17 mouse cellular contexts compared by ENCODE assay signal in the genomic region with DNA sequence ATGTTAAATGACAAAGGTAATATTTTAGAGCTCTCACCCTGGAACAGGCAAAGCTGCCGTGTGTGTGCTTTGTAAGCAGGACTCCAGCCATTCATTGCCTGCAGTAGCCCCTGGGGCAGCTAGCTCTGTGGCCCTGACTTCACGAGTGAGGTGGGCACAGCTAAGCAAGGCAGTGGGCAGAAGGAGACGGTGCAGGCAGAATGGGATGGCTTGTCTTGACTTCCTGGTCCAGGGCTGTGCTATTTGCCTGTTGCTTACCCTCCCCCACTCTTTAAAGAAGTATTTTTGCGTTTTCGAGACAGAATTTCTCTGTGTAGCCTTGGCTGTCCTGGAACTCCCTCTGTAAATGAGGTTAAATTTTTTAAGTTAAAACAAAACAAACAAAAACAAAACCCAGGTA. TPM values are rescaled to one million over a fixed set of nuclear protein-coding genes. Genes with fewer than 3 reads are reported as not detected.
DNase-seq lines count a peak whose midpoint lies in the region; ATAC-seq and TF ChIP-seq lines count a peak whose summit lies in the region.
"Had no signal": no experiment of that assay in that cellular context is flagged by ENCODE, and none has a peak within 500 bp of the region (broad histone marks: within the 10 kb centered on the region; RNA-seq: fewer than 3 reads in every experiment).

No protein-coding gene starts in this region.

- no peak for TF ChIP-seq CTCF in cerebellum, adult 2 months (IDR thresholded peaks at IDR 0.05; ENCODE audit: borderline replicate concordance, insufficient read depth, low read depth, low read length)
- no peak for TF ChIP-seq CTCF in left cerebral cortex, adult 2 months (IDR thresholded peaks at IDR 0.05)

- H3K27ac ChIP-seq in cerebellum, adult 2 months (ENCODE audit: insufficient read depth, low read length): peak overlapping the region; percentile 29; the same call in 1 of the 2 replicates
- H3K27ac ChIP-seq in left cerebral cortex, adult 2 months: no peak overlapping the region
- H3K27ac ChIP-seq in brown adipose tissue, adult 24 weeks (replicated peaks; ENCODE audit: low read depth, low read length): peak overlapping the region; percentile 76; the same call in 1 of the 2 replicates
- H3K27ac ChIP-seq in macrophage: peak overlapping the region; percentile 93
- H3K27ac ChIP-seq in midbrain, embryonic 15.5 days: no peak overlapping the region
- H3K27ac ChIP-seq: forebrain, embryonic 13.5 days had no signal

- no peak overlapping the region for H3K9ac ChIP-seq in midbrain, embryonic 15.5 days
- H3K9ac ChIP-seq: forebrain, embryonic 13.5 days had no signal

- H3K4me1 ChIP-seq in cerebellum, adult 2 months (ENCODE audit: control insufficient read depth, insufficient read depth, low read length): peaks cover 51% of the 10 kb centered on the region
- no peaks in the 10 kb centered on the region for H3K4me1 ChIP-seq in brown adipose tissue, adult 24 weeks (ENCODE audit: control insufficient read depth, insufficient read depth, insufficient read length, low read length)
- H3K4me1 ChIP-seq in midbrain, embryonic 15.5 days: no peaks in the 10 kb centered on the region

- no peaks in the 10 kb centered on the region for H3K36me3 ChIP-seq in macrophage (ENCODE audit: inconsistent target)
- H3K36me3 ChIP-seq in midbrain, embryonic 15.5 days (replicated peaks): no peaks in the 10 kb centered on the region

- no peak for DNase-seq in cerebellum, adult 2 months
- DNase-seq in cerebellum, postnatal 25 days: no peak
- DNase-seq in left cerebral cortex, adult 2 months (ENCODE audit: extremely low spot score in 1 of 2, low spot score in 2 of 2): no peak
- no peak for DNase-seq in left cerebral cortex, postnatal 36 days (ENCODE audit: low spot score in 2 of 2)
- DNase-seq in right cerebral cortex, postnatal 14 days: no peak
- DNase-seq: adrenal gland, adult 2 months; embryo, embryonic 11 days; gastrocnemius, postnatal 14 days; heart, postnatal 4 days; left cerebral cortex, postnatal 4 days; spleen, adult 18-20 months; thymus, adult 2 months had no signal

- 39% methylated on average over 5 of the region's 5 CpGs for WGBS in cerebellum, adult 2 months
- 1% methylated on average over 5 of the region's 5 CpGs for WGBS in macrophage (ENCODE audit: missing documents)
- 66% methylated on average over 5 of the region's 5 CpGs for WGBS in midbrain, embryonic 15.5 days

- H3K4me3 ChIP-seq in cerebellum, adult 2 months (replicated peaks; ENCODE audit: insufficient read depth, low read depth, low read length): no peak overlapping the region
- H3K4me3 ChIP-seq in left cerebral cortex, adult 2 months: peak overlapping the region; percentile 15; the same call in 1 of the 2 replicates
- H3K4me3 ChIP-seq in brown adipose tissue, adult 24 weeks (ENCODE audit: insufficient read depth, low read depth, low read length): peak overlapping the region; percentile 39
- peak overlapping the region; percentile 59 for H3K4me3 ChIP-seq in macrophage (ENCODE audit: inconsistent target)
- H3K4me3 ChIP-seq in midbrain, embryonic 15.5 days: no peak overlapping the region
- H3K4me3 ChIP-seq: forebrain, embryonic 13.5 days had no signal

- H3K27me3 ChIP-seq in cerebellum, adult 2 months (ENCODE audit: control insufficient read depth, insufficient read depth, low read length): no peaks in the 10 kb centered on the region
- H3K27me3 ChIP-seq in midbrain, embryonic 15.5 days (replicated peaks): no peaks in the 10 kb centered on the region
- H3K27me3 ChIP-seq: forebrain, embryonic 13.5 days; Patski had no signal

- no peak for TF ChIP-seq POLR2A in cerebellum, adult 2 months (IDR thresholded peaks at IDR 0.05; ENCODE audit: borderline replicate concordance, insufficient read depth, low read length)

- intact Hi-C loops in left cerebral cortex, adult 2 months (cut with DNase I): no loop called here
- intact Hi-C loops in left cerebral cortex, postnatal 36 days (cut with DNase I): loop anchor here (5.0 kb wide), 1 partner anchor 49 kb away; the partner anchor contains the start of gene Specc1

- no peaks in the 10 kb centered on the region for H3K9me3 ChIP-seq in midbrain, embryonic 15.5 days
- H3K9me3 ChIP-seq: forebrain, embryonic 13.5 days had no signal

- peaks cover 61% of the 10 kb centered on the region for H3K79me2 ChIP-seq in macrophage (ENCODE audit: inconsistent target)

- no peak for ATAC-seq in midbrain, embryonic 15.5 days (replicated peaks)
- ATAC-seq: forebrain, embryonic 13.5 days; Patski had no signal

- no peak overlapping the region for H3K4me2 ChIP-seq in midbrain, embryonic 15.5 days
- H3K4me2 ChIP-seq: forebrain, embryonic 13.5 days had no signal

RNA-seq across cellular contexts. Expression of gene Specc1, which starts 50.1 kb away (rescaled TPM):
- 79.7 and 80.4 TPM in 2 replicates for polyA plus RNA-seq in cerebellum, adult 2 months (2012; rRNA removed)
- 10 to 100 TPM; 69.6 to 74.4 TPM for total RNA-seq in left cerebral cortex, adult 2 months (2021)
- 10 to 100 TPM; 61.0 to 83.6 TPM for total RNA-seq in left cerebral cortex, postnatal 36 days (2021)
- 0.58 and 2.5 TPM in 2 replicates for polyA plus RNA-seq in brown adipose tissue, adult 24 weeks (2012; ENCODE audit: insufficient read depth, insufficient read length, missing spikeins)
- 100 to 1,000 TPM; 108 to 489 (median 223) TPM for total RNA-seq in macrophage (2018; cell fraction: chromatin; rRNA removed)
- total RNA-seq in macrophage (2018; cell fraction: cytosol; rRNA removed): 10 to 100 TPM; 40.0 to 93.7 (median 56.5) TPM
- 100 to 1,000 TPM in 16 of 26 experiments, 10 to 100 TPM in 10; 62.2 to 262 (median 130) TPM for total RNA-seq in macrophage (2018; cell fraction: nucleus; rRNA removed)
- polyA plus RNA-seq in macrophage (2018): 39.2 to 116 TPM (median 77.7 TPM) in 3 replicates
- polyA plus RNA-seq in midbrain, embryonic 15.5 days (2015; fragmentation: Nextera tagmentation; extraction: Ambion mirVana): 10.0 and 11.3 TPM in 2 replicates

Comparison
In these comparisons a context has a peak if more than half of its experiments do, and no peak if none do; other contexts are left out.
1. H3K27ac ChIP-seq: peak in cerebellum, adult 2 months (single experiment), brown adipose tissue, adult 24 weeks (single experiment) and macrophage (single experiment); none in left cerebral cortex, adult 2 months (single experiment) and midbrain, embryonic 15.5 days (single experiment).
2. H3K4me3 ChIP-seq: peak in left cerebral cortex, adult 2 months (single experiment), brown adipose tissue, adult 24 weeks (single experiment) and macrophage (single experiment); none in cerebellum, adult 2 months (single experiment) and midbrain, embryonic 15.5 days (single experiment).